Mouse (Mus musculus): ENCODE measurements around the gene Tpte. TPM values are rescaled to one million over a fixed set of nuclear protein-coding genes. Genes with fewer than 3 reads are reported as not detected.
A peak's percentile ranks its signal among the peaks of the same experiment; 100 is the strongest.

Gene Tpte
- polyA plus RNA-seq, 1 experiment = not detected

GRCm38 (mm10) chr8:22411971-22412370 lies 128.7 kb downstream of the Tpte start:
- Histone ChIP-seq H3K27ac (ENCODE audit: insufficient read depth, low read length) (no peak overlapping the region), H3K4me3 (ENCODE audit: insufficient read depth, low read length) (peak overlapping the region; percentile 70), H3K4me1 (ENCODE audit: control insufficient read depth, insufficient read depth, low read length) (no peaks in the 10 kb centered on the region)
- TF ChIP-seq CTCF (IDR thresholded peaks at IDR 0.05; ENCODE audit: borderline replicate concordance, insufficient read depth, low read length) (no peak), POLR2A (IDR thresholded peaks at IDR 0.05; ENCODE audit: low read depth, low read length) (no peak)

Other genes with a start within 250 kb of the Tpte start
- not detected in 2 replicates for gene Atp7b, start 223.1 kb upstream of the Tpte start, polyA plus RNA-seq (2011; ENCODE audit: insufficient read length, low read depth, missing spikeins)
- 33.8 and 34.8 TPM in 2 replicates for gene Alg11, start 222.7 kb upstream of the Tpte start, polyA plus RNA-seq (2011; ENCODE audit: insufficient read length, low read depth, missing spikeins)
- not detected in 2 replicates for gene Nek5, start 158.4 kb upstream of the Tpte start, polyA plus RNA-seq (2011; ENCODE audit: insufficient read length, low read depth, missing spikeins)
- 3.7 and 4.3 TPM in 2 replicates for gene Nek3, start 117.0 kb upstream of the Tpte start, polyA plus RNA-seq (2011; ENCODE audit: insufficient read length, low read depth, missing spikeins)
- gene Ckap2, start 97.6 kb upstream of the Tpte start, polyA plus RNA-seq (2011; ENCODE audit: insufficient read length, low read depth, missing spikeins) = 57.2 and 63.5 TPM in 2 replicates
- 29.0 and 43.9 TPM in 2 replicates for gene Vps36, start 90.6 kb upstream of the Tpte start, polyA plus RNA-seq (2011; ENCODE audit: insufficient read length, low read depth, missing spikeins)
- gene Thsd1, start 56.1 kb upstream of the Tpte start, polyA plus RNA-seq (2011; ENCODE audit: insufficient read length, low read depth, missing spikeins) = 1.3 and 1.6 TPM in 2 replicates
- 7.5 and 10.2 TPM in 2 replicates for gene Slc25a15, start 115.2 kb downstream of the Tpte start, polyA plus RNA-seq (2011; ENCODE audit: insufficient read length, low read depth, missing spikeins)
- gene Mrps31, start 127.9 kb downstream of the Tpte start, polyA plus RNA-seq (2011; ENCODE audit: insufficient read length, low read depth, missing spikeins) = 21.7 and 22.1 TPM in 2 replicates